Mouse (Mus musculus) bone marrow macrophage, adult 2 months (primary cell): ENCODE data around the gene Muc20.

Experiments
- CTCF ChIP-seq: IDR thresholded peaks from 2 replicates; pipeline ENCODE4 v1.5.1; 2012; ENCODE audit warnings: low read depth, mild to moderate bottlenecking, low read length, moderate library complexity
- POLR2A ChIP-seq: IDR thresholded peaks from 2 replicates; pipeline ENCODE4 v1.6.1; 2012; ENCODE audit warnings: mild to moderate bottlenecking, low read depth, low read length, borderline replicate concordance

- TF ChIP-seq CTCF: no peak
- TF ChIP-seq POLR2A: no peak
These were observed 32.3 kb downstream of the Muc20 start for GRCm38 (mm10) chr16:32764961-32765360.
